Mouse (Mus musculus): Measurements from ENCODE around the gene Samd4.

DNA sequence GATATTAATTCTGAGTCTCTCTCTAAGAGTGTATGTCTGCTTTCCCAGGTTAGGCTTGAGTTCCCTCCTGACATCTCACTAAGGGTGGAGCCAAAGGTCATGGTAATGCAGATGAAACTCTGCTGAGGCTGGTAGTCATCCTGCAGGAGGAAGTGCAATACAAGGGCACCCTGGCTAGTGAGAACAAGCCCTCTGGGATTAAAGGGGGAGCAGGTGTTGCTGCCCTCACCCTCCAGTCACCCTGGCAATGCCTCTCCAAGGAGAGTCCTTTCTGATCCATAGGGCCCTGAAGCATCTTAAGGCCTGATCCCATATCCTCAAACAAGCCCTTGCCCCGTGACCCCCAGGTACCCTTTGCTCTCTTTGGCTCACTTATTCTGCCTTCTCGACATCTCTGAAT lies 72.5 kb downstream of the Samd4 start:
- TF ChIP-seq CTCF (conservative IDR thresholded peaks at IDR 0.05; ENCODE audit: low read length), result no peak
- no peak for TF ChIP-seq POU5F1 (IDR thresholded peaks at IDR 0.05; ENCODE audit: borderline replicate concordance, low read length)
- TF ChIP-seq NANOG (IDR thresholded peaks at IDR 0.05; ENCODE audit: borderline replicate concordance, low read length), result no peak
